Mouse (Mus musculus) cerebellum, adult 8-10 months (tissue): ENCODE data around the gene Cdhr4.
"Not testable (repeated sequence)": the region's sequence is repeated elsewhere in the genome, so short reads cannot be mapped to it uniquely, and the experiment has no call there.

ENCODE experiments used
- DNase-seq: peaks from one replicate; pipeline ENCODE4 v3.0.0; 2022

The Cdhr4 gene

DNA sequence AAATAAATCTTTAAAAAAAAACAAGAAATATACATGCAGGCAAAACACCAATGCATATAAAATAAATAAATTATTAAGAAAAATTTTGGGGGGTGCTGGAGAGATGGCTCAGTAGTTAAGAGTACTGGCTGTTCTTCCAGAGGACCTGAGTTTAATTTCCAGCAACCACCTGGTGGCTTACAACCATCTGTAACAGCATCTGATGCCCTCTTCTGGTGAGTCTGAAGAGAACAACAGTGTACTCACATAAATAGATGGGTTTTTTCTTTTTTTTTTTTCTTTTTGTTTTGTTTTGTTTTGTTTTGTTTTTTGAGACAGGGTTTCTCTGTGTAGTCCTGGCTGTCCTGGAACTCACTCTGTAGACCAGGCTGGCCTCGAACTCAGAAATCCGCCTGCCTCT, 21.3 kb downstream of the Cdhr4 start:
- DNase-seq, result not testable (repeated sequence)

DNA sequence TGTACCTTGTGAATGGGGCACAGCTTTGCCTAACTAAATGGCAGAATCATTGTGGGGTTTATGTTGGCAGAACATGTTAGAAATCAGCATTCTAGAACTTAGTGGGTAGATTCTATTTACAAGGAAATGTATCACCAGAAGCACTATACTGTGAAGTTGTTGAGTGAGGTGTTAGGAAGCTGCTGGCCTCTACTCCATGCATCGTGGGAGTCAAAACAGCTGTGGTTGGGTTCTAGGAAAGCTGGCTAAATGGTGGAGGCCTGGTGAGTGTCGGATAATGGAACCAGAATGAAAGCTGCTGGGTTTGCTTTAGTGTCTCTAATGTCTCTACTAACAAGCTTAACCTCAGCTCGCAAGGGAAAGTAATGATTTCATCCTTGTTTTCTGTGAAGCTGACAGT, 24.8 kb downstream of the Cdhr4 start:
- DNase-seq, result no peak

DNA sequence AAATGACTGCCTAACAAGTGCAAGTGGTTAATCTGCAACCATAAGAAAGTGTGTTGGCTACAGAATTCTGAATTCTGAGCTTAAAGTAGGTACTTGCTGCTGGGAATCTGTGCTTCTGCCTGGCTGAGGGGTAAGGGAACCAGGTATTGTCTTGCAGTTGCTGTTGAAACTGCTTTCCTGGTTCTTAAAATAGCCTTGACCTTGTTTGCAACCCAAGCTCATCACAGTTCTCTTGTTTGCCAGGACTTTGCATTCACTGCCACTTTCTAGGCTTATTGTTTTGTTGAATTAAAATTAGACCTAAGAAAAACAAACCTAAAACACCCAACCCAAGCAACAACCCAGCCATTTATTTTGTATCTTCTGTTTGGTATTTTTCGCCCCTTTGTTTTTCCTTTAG, 28.4 kb downstream of the Cdhr4 start:
- DNase-seq, result no peak

DNA sequence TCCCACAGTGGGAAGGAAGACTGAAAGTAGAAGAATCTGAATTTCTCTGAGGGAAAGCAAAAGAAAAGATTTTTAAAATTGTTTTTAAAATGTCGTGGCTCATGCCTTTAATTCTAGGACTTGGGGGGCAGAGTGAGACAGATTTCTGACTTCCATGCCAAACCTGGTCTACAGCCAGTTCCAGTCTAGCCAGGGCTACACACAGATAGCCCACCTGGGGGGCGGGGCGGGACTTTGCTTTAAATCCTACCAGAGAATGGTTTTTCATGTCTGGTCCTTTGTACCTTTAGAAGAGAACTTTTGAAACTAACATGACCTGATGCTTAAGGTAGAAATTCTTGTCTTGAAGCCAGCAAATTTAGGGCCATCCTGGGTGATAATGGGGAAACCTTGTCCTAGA, 30.9 kb downstream of the Cdhr4 start:
- no peak for DNase-seq

DNA sequence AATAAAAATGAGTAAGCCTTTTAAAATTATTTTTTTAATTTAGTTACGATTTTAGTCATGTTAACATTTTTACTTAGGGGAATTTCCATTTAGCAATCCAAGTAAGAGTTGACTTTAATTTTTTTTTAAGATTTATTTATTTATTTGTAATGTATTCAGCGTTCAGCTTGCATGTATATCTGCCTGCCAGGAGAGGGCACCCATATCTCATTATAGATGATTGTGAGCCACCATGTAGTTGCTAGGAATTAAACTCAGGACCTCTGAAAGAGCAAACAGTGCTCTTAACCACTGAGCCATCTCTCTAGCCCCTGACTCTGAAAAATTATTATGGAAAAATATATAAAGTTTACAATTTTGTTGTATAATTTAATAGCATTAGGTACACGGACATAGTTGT, 34.3 kb downstream of the Cdhr4 start:
- no peak for DNase-seq

DNA sequence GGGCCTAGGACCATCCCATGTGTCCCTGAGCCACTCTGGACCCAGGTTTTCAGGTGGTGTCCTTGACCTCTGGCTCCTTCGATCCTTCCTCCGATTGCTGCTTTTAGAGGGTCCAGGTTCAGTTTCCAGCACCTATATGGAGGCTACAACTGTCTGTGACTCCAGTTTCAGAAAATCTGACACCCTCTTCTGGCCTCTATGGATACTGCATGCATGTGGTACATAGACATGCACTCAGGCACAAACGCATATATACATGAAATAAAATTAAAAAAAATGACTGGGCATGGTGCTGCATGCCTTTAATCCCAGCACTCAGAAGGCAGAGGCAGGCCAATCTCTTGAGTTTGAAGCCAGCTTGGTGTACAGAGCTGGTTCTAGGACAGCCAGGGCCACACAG, 35.6 kb downstream of the Cdhr4 start:
- DNase-seq, result no peak

DNA sequence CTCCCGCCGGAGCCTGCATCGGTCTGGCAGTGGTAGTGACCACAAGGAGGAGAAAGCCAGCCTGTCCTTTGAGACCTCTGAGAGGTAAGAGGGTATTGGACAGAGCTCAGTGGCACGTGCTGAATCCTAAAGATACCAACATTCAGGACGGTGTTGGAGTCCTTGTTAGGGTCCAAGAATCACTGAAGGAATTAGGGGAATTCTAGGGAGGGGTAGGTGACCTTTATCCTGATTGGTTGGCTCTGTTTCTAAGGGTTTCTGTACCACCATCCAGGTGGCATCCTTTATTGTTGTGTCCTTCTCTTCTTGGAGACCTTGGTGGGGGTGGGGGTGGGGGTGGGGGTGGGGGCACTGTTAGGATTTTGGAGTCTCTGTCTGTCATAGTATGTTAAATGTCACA, 39.8 kb downstream of the Cdhr4 start:
- no peak for DNase-seq

DNA sequence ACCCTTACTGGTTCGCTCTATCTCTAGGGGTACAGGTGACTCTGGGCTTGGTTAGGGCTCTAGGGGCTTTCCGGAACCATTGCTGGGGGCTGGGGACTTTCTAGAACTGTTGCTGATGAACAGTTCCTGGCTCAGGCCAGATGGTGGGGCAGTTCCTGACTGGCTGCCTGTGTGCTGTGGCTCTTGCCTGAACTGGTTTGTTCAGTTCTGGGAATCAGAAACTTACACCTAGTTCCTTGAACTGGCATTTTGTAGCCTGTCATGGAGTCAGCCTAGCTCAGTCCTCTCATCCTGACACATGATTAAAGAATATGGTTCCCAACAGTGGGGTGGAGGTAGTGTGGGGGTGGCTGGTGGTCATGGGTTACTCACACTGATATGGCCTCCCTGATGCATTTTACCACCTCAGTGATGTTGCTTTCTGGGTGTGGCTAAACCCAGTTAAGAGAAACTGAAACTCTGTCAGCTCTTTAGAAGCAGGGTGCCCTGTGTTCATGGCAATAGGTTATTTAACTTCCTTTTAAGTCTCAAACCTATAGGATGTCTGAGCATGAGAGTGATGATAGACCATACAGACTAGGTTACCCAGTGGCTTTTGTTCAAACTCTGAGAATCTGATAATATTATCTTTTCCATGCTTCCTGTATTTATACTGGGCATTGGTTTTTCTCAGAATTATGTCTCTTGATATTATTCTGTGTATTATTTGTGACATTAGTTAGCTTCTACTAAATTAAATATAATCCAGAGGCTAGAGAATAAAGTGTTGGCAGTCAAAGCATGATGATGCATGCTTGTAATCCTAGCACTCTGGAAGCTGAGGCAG, 43.2 kb downstream of the Cdhr4 start:
- DNase-seq, result no peak

DNA sequence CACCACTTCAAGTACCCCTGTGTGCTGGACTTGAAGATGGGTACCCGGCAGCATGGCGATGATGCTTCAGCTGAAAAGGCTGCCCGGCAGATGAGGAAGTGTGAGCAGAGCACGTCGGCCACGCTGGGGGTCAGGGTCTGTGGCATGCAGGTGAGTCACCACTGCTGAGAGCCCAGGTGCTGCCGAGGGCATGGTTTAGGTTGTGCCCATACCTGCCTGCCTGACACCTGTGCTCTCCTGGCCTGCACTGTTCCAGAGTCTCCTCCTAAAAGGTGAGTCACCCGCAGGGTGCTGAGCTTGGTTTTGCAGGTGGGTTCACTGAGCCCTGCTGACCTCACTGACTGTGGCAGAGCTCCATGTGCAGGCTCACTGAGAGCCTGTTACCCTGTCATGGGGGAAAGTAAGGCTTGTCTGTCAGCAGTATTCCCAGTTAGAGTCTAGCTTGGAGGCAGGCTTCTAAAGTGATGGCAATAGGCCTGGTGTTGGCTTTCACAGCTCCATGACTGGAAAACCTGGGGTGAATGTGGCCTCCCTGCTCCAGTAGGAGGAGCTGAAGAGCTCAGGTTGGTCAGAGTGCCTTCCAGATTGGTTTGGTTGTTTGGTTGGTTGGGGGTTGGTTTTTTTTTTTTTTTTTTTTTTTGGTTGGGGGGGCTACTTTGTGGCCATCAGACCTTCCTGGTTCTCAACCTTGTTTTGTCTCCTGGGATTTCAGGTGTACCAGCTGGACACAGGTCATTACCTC, 52.6 kb downstream of the Cdhr4 start:
- no peak for DNase-seq

DNA sequence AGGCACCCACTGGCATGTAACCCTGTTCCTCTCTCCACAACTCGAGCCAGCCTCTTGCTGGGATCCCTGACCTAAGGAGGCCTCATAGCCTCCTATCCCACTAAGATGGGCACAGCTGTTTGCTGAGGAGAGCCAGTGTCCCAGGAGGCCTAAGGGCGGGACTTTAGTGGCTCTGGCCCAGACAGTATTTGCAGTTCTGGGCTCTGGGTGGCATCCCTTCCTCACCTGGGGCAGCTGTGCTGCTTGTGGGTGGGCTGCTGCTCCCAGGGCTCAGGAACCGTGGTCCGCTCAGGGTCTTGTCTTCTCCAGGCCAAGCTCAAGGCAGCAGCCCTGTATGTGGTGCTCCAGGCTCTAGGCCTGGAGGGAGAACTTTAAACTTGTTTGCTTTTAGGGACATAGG, 54.3 kb downstream of the Cdhr4 start:
- no peak for DNase-seq

DNA sequence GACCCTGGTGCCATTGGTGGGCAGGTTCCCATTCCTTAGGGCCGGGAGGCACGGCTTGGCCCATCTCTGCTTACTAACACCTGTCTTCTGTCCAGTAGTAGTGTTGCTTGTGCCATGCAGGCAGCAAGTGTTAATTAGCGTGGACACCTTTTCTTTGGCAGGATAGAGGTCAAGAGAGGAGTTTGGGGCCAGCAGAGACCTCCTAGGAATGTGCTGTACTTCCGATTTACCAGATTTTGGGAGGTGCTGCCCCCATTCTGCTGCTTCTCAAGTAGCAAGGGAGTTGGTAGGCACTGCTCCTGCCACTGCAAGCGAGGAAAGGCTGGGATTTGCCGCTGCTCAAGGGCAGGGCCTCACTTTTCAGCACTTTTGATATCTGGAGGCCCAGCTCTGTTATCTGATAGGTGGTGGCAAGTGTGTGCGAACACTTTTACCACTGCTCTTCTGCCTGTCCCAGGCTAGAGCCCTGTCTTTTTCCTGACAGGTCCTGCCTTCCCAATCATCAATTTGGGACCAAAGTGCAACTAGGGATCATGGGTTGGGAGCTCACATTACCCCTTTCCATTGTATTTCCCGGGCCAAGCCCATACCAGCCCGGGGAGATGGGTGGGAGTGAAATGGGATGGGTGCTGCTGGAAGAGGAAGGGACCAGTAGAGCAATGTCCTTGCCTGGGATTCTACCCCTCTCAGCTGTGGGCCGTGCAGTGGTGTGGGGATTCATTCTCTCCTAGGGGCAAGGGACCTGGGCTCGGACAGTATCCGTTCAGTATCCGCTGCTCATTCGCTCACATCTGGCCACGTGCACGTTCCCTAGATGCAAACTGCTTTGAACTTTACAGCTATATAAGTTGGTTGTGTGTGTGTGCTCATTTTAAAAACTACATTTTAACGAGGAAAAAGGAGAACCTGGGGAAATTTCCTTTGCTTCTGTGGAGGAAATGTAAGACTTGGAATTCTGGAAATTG, 55.6 kb downstream of the Cdhr4 start:
- no peak for DNase-seq

DNA sequence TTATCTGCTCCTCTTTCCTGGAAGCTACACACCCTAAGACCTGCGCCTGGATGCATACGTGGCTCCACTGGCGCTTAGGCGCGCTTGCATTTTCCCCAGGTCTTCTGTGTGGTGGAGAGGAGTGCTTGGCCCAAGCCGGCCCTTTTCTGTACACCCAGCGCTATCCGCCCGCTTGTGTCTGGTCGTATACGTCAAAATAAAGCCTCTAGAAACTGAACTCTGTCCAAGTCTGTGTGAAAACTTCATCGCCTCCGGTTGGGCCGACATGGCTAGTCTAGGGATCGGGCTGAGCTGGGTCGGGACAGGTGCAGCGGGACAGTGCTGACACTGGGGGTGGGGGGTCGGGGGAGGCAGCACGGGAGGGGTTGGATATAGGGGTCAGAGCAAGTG, 56.3 kb downstream of the Cdhr4 start:
- peak; percentile 43 for DNase-seq

DNA sequence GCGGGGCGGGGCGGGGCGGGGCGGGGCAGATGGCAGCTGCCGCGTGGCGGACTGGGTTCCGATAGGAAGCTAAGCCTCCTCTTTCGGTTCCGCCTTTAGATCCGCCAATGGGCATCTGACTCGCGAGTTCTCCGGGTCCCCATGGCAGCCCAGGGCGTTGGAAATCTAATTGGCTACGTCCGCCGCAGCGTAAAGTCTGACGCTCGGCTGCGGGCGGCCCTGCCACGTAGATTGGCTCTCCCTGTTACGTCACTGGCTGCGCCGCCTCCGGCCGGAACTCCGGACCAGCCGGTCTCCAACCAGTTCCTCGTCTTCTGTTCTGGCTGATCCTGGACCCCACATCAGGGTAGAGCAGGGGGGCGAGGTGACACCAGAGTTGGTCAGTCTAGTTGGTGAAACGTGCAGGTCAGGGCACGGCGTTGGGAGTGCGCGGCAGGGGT, 56.7 kb downstream of the Cdhr4 start, which contains the start of gene Gmppb:
Gene Gmppb (plus strand): TSS at position 227 of the 440 bp plus-strand sequence.
- DNase-seq, result peak; percentile 92
